Mouse (Mus musculus) C2C12 (cell line): ENCODE measurements around the gene Syn3.

Experiments used
- CEBPB ChIP-seq: IDR thresholded peaks from one replicate; pipeline ENCODE4 v1.6.1; 2011; ENCODE audit warnings: low read depth, mild to moderate bottlenecking, control low read depth, moderate library complexity
- CTCF ChIP-seq: IDR thresholded peaks from one replicate; pipeline ENCODE4 v1.5.1; 2011; ENCODE audit not compliant: control insufficient read depth, insufficient read depth, insufficient read length
- MAX ChIP-seq: IDR thresholded peaks from one replicate; pipeline ENCODE4 v1.6.1; 2011; ENCODE audit warnings: mild to moderate bottlenecking, control low read depth
- MYOD1 ChIP-seq: IDR thresholded peaks from one replicate; pipeline ENCODE4 v1.6.1; 2011; ENCODE audit warnings: low read depth; ENCODE audit not compliant: control insufficient read depth, insufficient read length
- MYOG ChIP-seq: IDR thresholded peaks from one replicate; pipeline ENCODE4 v1.6.1; 2011; ENCODE audit not compliant: control insufficient read depth, insufficient read length; ENCODE audit errors: extremely low read depth
- USF1 ChIP-seq: IDR thresholded peaks from one replicate; pipeline ENCODE4 v1.6.1; 2011; ENCODE audit warnings: low read depth, mild to moderate bottlenecking, control low read depth, moderate library complexity

- TF ChIP-seq CTCF (no peak), USF1 (no peak), MYOD1 (no peak), MYOG (no peak), MAX (no peak), CEBPB (no peak)
These were observed 131.3 kb downstream of the Syn3 start for GRCm38 (mm10) chr10:86367346-86367745.
